Mouse (Mus musculus): Measurements from ENCODE around the gene Cbr4. TPM values are rescaled to one million over a fixed set of nuclear protein-coding genes. Genes with fewer than 3 reads are reported as not detected.

The Cbr4 gene
- polyA plus RNA-seq, 1 experiment from 2014 or later, result 33.3 TPM

GRCm38 (mm10) chr8:61479506-61480214 lies 7.9 kb upstream of the Cbr4 start:
- Histone ChIP-seq H3K27ac (ENCODE audit: low read depth, low read length) (no peak overlapping the region), H3K4me2 (no peak overlapping the region), H3K36me3 (ENCODE audit: control insufficient read depth, insufficient read depth, low read length) (no peaks in the 10 kb centered on the region), H3K9me3 (ENCODE audit: control insufficient read depth, low read length) (no peaks in the 10 kb centered on the region), H3K27me3 (replicated peaks; ENCODE audit: control insufficient read depth, insufficient read depth, low read length) (no peaks in the 10 kb centered on the region), H3K9ac (ENCODE audit: low read depth, low read length) (no peak overlapping the region), H3K4me1 (replicated peaks; ENCODE audit: control insufficient read depth, insufficient read depth, low read length) (no peaks in the 10 kb centered on the region), H3K4me3 (ENCODE audit: low read depth, low read length) (no peak overlapping the region)
- peak; percentile 32 for DNase-seq (ENCODE audit: low spot score)
- 49% methylated on average over 11 of the region's 11 CpGs for WGBS
- 0 out of 2 replicates have a peak, but pooled peaks have one; percentile 26 for ATAC-seq (replicated peaks; ENCODE audit: low FRiP score)

GRCm38 (mm10) chr8:61480260-61480967 lies 7.1 kb upstream of the Cbr4 start:
- WGBS, result 85% methylated on average over 14 of the region's 14 CpGs
- no peak overlapping the region for H3K4me2 ChIP-seq
- H3K4me3 ChIP-seq (ENCODE audit: low read depth, low read length), result no peak overlapping the region
- ATAC-seq (replicated peaks; ENCODE audit: low FRiP score) (no peak), DNase-seq (ENCODE audit: low spot score) (no peak)
- H3K27ac ChIP-seq (ENCODE audit: low read depth, low read length), result no peak overlapping the region
- no peak overlapping the region for H3K9ac ChIP-seq (ENCODE audit: low read depth, low read length)
- H3K4me1 ChIP-seq (replicated peaks; ENCODE audit: control insufficient read depth, insufficient read depth, low read length), result no peaks in the 10 kb centered on the region
- no peaks in the 10 kb centered on the region for H3K36me3 ChIP-seq (ENCODE audit: control insufficient read depth, insufficient read depth, low read length)
- no peaks in the 10 kb centered on the region for H3K27me3 ChIP-seq (replicated peaks; ENCODE audit: control insufficient read depth, insufficient read depth, low read length)
- no peaks in the 10 kb centered on the region for H3K9me3 ChIP-seq (ENCODE audit: control insufficient read depth, low read length)

- Histone ChIP-seq H3K27me3 (replicated peaks; ENCODE audit: control insufficient read depth, insufficient read depth, low read length) (no peaks in the 10 kb centered on the region), H3K4me2 (no peak overlapping the region), H3K9me3 (ENCODE audit: control insufficient read depth, low read length) (no peaks in the 10 kb centered on the region), H3K9ac (ENCODE audit: low read depth, low read length) (no peak overlapping the region), H3K27ac (ENCODE audit: low read depth, low read length) (no peak overlapping the region), H3K36me3 (ENCODE audit: control insufficient read depth, insufficient read depth, low read length) (0 out of 2 replicates have a peak, but pooled peaks cover 2% of the 10 kb centered on the region), H3K4me3 (ENCODE audit: low read depth, low read length) (peak overlapping the region; percentile 76; the same call in 1 of the 2 replicates), H3K4me1 (replicated peaks; ENCODE audit: control insufficient read depth, insufficient read depth, low read length) (no peaks in the 10 kb centered on the region)
- peak; percentile 3; the same call in 1 of the 2 replicates for ATAC-seq (replicated peaks; ENCODE audit: low FRiP score)
- no peak for DNase-seq (ENCODE audit: low spot score)
- WGBS, result 94% methylated on average over 2 of the region's 2 CpGs
Measured at GRCm38 (mm10) chr8:61486923-61487529, 508 bp upstream of the Cbr4 start.

GRCm38 (mm10) chr8:61488631-61489030 lies 1.1 kb downstream of the Cbr4 start:
- no peaks in the 10 kb centered on the region for H3K4me1 ChIP-seq (replicated peaks; ENCODE audit: control insufficient read depth, insufficient read depth, low read length)
- H3K4me3 ChIP-seq (ENCODE audit: low read depth, low read length), result peak overlapping the region; percentile 76; the same call in 1 of the 2 replicates
- H3K27me3 ChIP-seq (replicated peaks; ENCODE audit: control insufficient read depth, insufficient read depth, low read length), result no peaks in the 10 kb centered on the region
- no peak for DNase-seq (ENCODE audit: low spot score)
- H3K4me2 ChIP-seq, result peak overlapping the region; percentile 76
- 87% methylated on average over 8 of the region's 8 CpGs for WGBS
- H3K36me3 ChIP-seq (ENCODE audit: control insufficient read depth, insufficient read depth, low read length), result 0 out of 2 replicates have a peak, but pooled peaks cover 3% of the 10 kb centered on the region
- H3K27ac ChIP-seq (ENCODE audit: low read depth, low read length), result no peak overlapping the region
- H3K9ac ChIP-seq (ENCODE audit: low read depth, low read length), result no peak overlapping the region
- no peaks in the 10 kb centered on the region for H3K9me3 ChIP-seq (ENCODE audit: control insufficient read depth, low read length)
- ATAC-seq (replicated peaks; ENCODE audit: low FRiP score), result no peak

- no peak overlapping the region for H3K4me3 ChIP-seq (ENCODE audit: low read depth, low read length)
- H3K27me3 ChIP-seq (replicated peaks; ENCODE audit: control insufficient read depth, insufficient read depth, low read length), result no peaks in the 10 kb centered on the region
- H3K4me2 ChIP-seq, result no peak overlapping the region
- H3K9ac ChIP-seq (ENCODE audit: low read depth, low read length), result no peak overlapping the region
- DNase-seq (ENCODE audit: low spot score) (no peak), ATAC-seq (replicated peaks; ENCODE audit: low FRiP score) (no peak)
- H3K27ac ChIP-seq (ENCODE audit: low read depth, low read length), result no peak overlapping the region
- 81% methylated on average over 4 of the region's 4 CpGs for WGBS
- no peaks in the 10 kb centered on the region for H3K4me1 ChIP-seq (replicated peaks; ENCODE audit: control insufficient read depth, insufficient read depth, low read length)
- H3K9me3 ChIP-seq (ENCODE audit: control insufficient read depth, low read length), result no peaks in the 10 kb centered on the region
- H3K36me3 ChIP-seq (ENCODE audit: control insufficient read depth, insufficient read depth, low read length), result no peaks in the 10 kb centered on the region
Measured at GRCm38 (mm10) chr8:61497110-61497509, 9.6 kb downstream of the Cbr4 start.

- 74% methylated on average over 4 of the region's 4 CpGs for WGBS
- Histone ChIP-seq H3K36me3 (ENCODE audit: control insufficient read depth, insufficient read depth, low read length) (no peaks in the 10 kb centered on the region; the same call in 1 of the 2 replicates), H3K27me3 (replicated peaks; ENCODE audit: control insufficient read depth, insufficient read depth, low read length) (no peaks in the 10 kb centered on the region), H3K27ac (ENCODE audit: low read depth, low read length) (no peak overlapping the region), H3K4me1 (replicated peaks; ENCODE audit: control insufficient read depth, insufficient read depth, low read length) (no peaks in the 10 kb centered on the region), H3K9ac (ENCODE audit: low read depth, low read length) (no peak overlapping the region), H3K9me3 (ENCODE audit: control insufficient read depth, low read length) (no peaks in the 10 kb centered on the region), H3K4me3 (ENCODE audit: low read depth, low read length) (no peak overlapping the region), H3K4me2 (no peak overlapping the region)
- ATAC-seq (replicated peaks; ENCODE audit: low FRiP score) (no peak), DNase-seq (ENCODE audit: low spot score) (no peak)
Measured at GRCm38 (mm10) chr8:61499035-61499434, 11.5 kb downstream of the Cbr4 start.

GRCm38 (mm10) chr8:61500914-61501313 lies 13.4 kb downstream of the Cbr4 start:
- no peak overlapping the region for H3K9ac ChIP-seq (ENCODE audit: low read depth, low read length)
- DNase-seq (ENCODE audit: low spot score), result no peak
- H3K4me2 ChIP-seq, result no peak overlapping the region
- H3K4me1 ChIP-seq (replicated peaks; ENCODE audit: control insufficient read depth, insufficient read depth, low read length), result no peaks in the 10 kb centered on the region
- H3K27me3 ChIP-seq (replicated peaks; ENCODE audit: control insufficient read depth, insufficient read depth, low read length), result no peaks in the 10 kb centered on the region
- WGBS, result 72% methylated on average over 3 of the region's 3 CpGs
- no peak overlapping the region for H3K27ac ChIP-seq (ENCODE audit: low read depth, low read length)
- H3K36me3 ChIP-seq (ENCODE audit: control insufficient read depth, insufficient read depth, low read length), result no peaks in the 10 kb centered on the region; the same call in 1 of the 2 replicates
- H3K9me3 ChIP-seq (ENCODE audit: control insufficient read depth, low read length), result no peaks in the 10 kb centered on the region
- ATAC-seq (replicated peaks; ENCODE audit: low FRiP score), result no peak
- H3K4me3 ChIP-seq (ENCODE audit: low read depth, low read length), result no peak overlapping the region

- Histone ChIP-seq H3K4me1 (replicated peaks; ENCODE audit: control insufficient read depth, insufficient read depth, low read length) (no peaks in the 10 kb centered on the region), H3K9me3 (ENCODE audit: control insufficient read depth, low read length) (no peaks in the 10 kb centered on the region), H3K27ac (ENCODE audit: low read depth, low read length) (no peak overlapping the region), H3K4me2 (no peak overlapping the region), H3K36me3 (ENCODE audit: control insufficient read depth, insufficient read depth, low read length) (no peaks in the 10 kb centered on the region; the same call in 1 of the 2 replicates), H3K27me3 (replicated peaks; ENCODE audit: control insufficient read depth, insufficient read depth, low read length) (no peaks in the 10 kb centered on the region), H3K9ac (ENCODE audit: low read depth, low read length) (no peak overlapping the region), H3K4me3 (ENCODE audit: low read depth, low read length) (no peak overlapping the region)
- ATAC-seq (replicated peaks; ENCODE audit: low FRiP score) (no peak), DNase-seq (ENCODE audit: low spot score) (no peak)
Measured at GRCm38 (mm10) chr8:61502277-61502676, 14.7 kb downstream of the Cbr4 start.
